ENCODE assay signal across 21 mouse cellular contexts in genomic region chr8:45913707-45914106, GRCm38 (mm10). TPM values are rescaled to one million over a fixed set of nuclear protein-coding genes. Genes with fewer than 3 reads are reported as not detected.
"Had no signal": no experiment of that assay in that cellular context is flagged by ENCODE, and none has a peak within 500 bp of the region (broad histone marks: within the 10 kb centered on the region; RNA-seq: fewer than 3 reads in every experiment).

No protein-coding gene starts in this region.

- H3K27me3 ChIP-seq: liver, embryonic 13.5 days had no signal

- DNase-seq: layer of hippocampus, postnatal 36 days; liver, embryonic 13.5 days; lung, adult 2 months; lung, postnatal 14 days; lung, postnatal 4 days; midbrain, embryonic 14.5 days; thymus, adult 2 months; thymus, postnatal 25 days had no signal

- H3K9me3 ChIP-seq: liver, embryonic 13.5 days had no signal

- ATAC-seq: intestine, postnatal 0 days had no signal

- H3K4me2 ChIP-seq: liver, embryonic 13.5 days; midbrain, embryonic 11.5 days had no signal

- H3K4me1 ChIP-seq: liver, embryonic 13.5 days had no signal

- H3K4me3 ChIP-seq: left cerebral cortex, adult 2 months; liver, embryonic 13.5 days had no signal

- H3K9ac ChIP-seq: liver, embryonic 13.5 days had no signal

- H3K36me3 ChIP-seq: liver, embryonic 13.5 days had no signal

- H3K27ac ChIP-seq: left cerebral cortex, adult 2 months; liver, embryonic 13.5 days had no signal

RNA-seq across cellular contexts. Expression of gene Ccdc110, which starts 20.7 kb away (rescaled TPM):
- total RNA-seq: liver, adult 2 months; megakaryocyte progenitor cell, adult 5-6 weeks; megakaryocyte-erythroid progenitor cell, adult 5-6 weeks had no signal
- polyA plus RNA-seq: intestine, embryonic 14.5 days; intestine, postnatal 0 days; limb, embryonic 11.5 days; liver, adult 2 months; liver, embryonic 13.5 days; liver, embryonic 16.5 days; lung, embryonic 16.5 days; midbrain, embryonic 11.5 days; neural tube, embryonic 11.5 days; small intestine, adult 2 months; spleen, adult 2 months; thymus, adult 2 months had no signal

RNA-seq across cellular contexts. Expression of gene Pdlim3, which starts 28.4 kb away (rescaled TPM):
- total RNA-seq: megakaryocyte progenitor cell, adult 5-6 weeks; megakaryocyte-erythroid progenitor cell, adult 5-6 weeks had no signal
